Mouse (Mus musculus): ENCODE data around the gene Isg20.

DNA sequence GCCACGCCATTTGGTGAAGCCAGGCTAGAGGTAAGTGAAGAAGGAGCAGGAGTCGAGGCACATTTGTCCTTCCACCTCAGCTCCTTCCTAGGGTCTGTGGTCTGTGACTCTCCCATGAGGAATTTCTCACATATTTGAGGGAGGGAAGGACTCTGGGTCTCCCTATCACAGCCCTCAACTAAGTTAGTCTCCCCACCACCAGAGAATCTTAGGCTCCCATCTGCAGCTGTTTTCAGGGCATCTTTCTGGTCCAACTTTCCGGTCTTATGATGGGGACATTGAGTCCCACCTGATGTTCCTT, 1.3 kb downstream of the Isg20 start:
- TF ChIP-seq POLR2A (IDR thresholded peaks at IDR 0.05; ENCODE audit: control insufficient read depth, extremely low read depth, insufficient read depth, low read length, poor library complexity) = no peak
- no peak for TF ChIP-seq CTCF (IDR thresholded peaks at IDR 0.05; ENCODE audit: borderline replicate concordance, control insufficient read depth, extremely low read depth, insufficient read depth, low read length, poor library complexity)

Measured in thymus, adult 2 months (tissue).